Comparison of ENCODE assay signal across 8 mouse cellular contexts in genomic region chr7:4513829-4514712, GRCm38 (mm10). TPM values are rescaled to one million over a fixed set of nuclear protein-coding genes. Genes with fewer than 3 reads are reported as not detected.
DNase-seq lines count a peak whose midpoint lies in the region; ATAC-seq and TF ChIP-seq lines count a peak whose summit lies in the region.
"Had no signal": no experiment of that assay in that cellular context is flagged by ENCODE, and none has a peak within 500 bp of the region (broad histone marks: within the 10 kb centered on the region; RNA-seq: fewer than 3 reads in every experiment).

No protein-coding gene starts in this region.

- no peaks in the 10 kb centered on the region for H3K27me3 ChIP-seq in kidney, embryonic 16.5 days (ENCODE audit: insufficient read depth, low read length)
- H3K27me3 ChIP-seq in ES-Bruce4 (ENCODE audit: control insufficient read depth, insufficient read depth, low read length, poor library complexity, severe bottlenecking), result no peaks in the 10 kb centered on the region
- no peaks in the 10 kb centered on the region for H3K27me3 ChIP-seq in intestine, embryonic 15.5 days (replicated peaks)

- peak overlapping the region; percentile 61 for H3K27ac ChIP-seq in kidney, embryonic 16.5 days (ENCODE audit: low read length)
- no peak overlapping the region for H3K27ac ChIP-seq in ES-Bruce4 (ENCODE audit: insufficient read depth, low read length)
- H3K27ac ChIP-seq in intestine, embryonic 15.5 days, result peak overlapping the region; percentile 41; the same call in 1 of the 2 replicates

- no peaks in the 10 kb centered on the region for H3K36me3 ChIP-seq in kidney, embryonic 16.5 days (ENCODE audit: insufficient read depth, low read length)
- no peaks in the 10 kb centered on the region for H3K36me3 ChIP-seq in ES-Bruce4 (ENCODE audit: control insufficient read depth, insufficient read depth, low read length, poor library complexity, severe bottlenecking)
- no peaks in the 10 kb centered on the region for H3K36me3 ChIP-seq in intestine, embryonic 15.5 days

- no peak for DNase-seq in kidney, postnatal 25 days
- DNase-seq in NIH3T3 (ENCODE audit: low read depth), result peak; percentile 13
- no peak for DNase-seq in adrenal gland, adult 2 months
- DNase-seq in urinary bladder, postnatal 14 days (ENCODE audit: low spot score), result no peak

- no peak for TF ChIP-seq POLR2A in ES-Bruce4 (IDR thresholded peaks at IDR 0.05; ENCODE audit: insufficient read depth, low read length)

- TF ChIP-seq CTCF in ES-Bruce4 (IDR thresholded peaks at IDR 0.05; ENCODE audit: low read depth, low read length), result no peak

- no peak overlapping the region for H3K4me2 ChIP-seq in kidney, embryonic 16.5 days (replicated peaks; ENCODE audit: low read depth, low read length)
- 0 out of 2 replicates have a peak overlapping the region, but pooled peaks have one; percentile 5 for H3K4me2 ChIP-seq in intestine, embryonic 15.5 days (replicated peaks)

- H3K9me3 ChIP-seq in kidney, embryonic 16.5 days (ENCODE audit: low read length), result no peaks in the 10 kb centered on the region
- no peaks in the 10 kb centered on the region for H3K9me3 ChIP-seq in ES-Bruce4 (replicated peaks; ENCODE audit: control insufficient read depth, insufficient read depth, low read length, poor library complexity, severe bottlenecking)
- H3K9me3 ChIP-seq in intestine, embryonic 15.5 days, result no peaks in the 10 kb centered on the region

- no peak overlapping the region for H3K4me3 ChIP-seq in kidney, embryonic 16.5 days (ENCODE audit: low read length)
- no peak overlapping the region for H3K4me3 ChIP-seq in ES-Bruce4 (ENCODE audit: low read depth, low read length)
- no peak overlapping the region for H3K4me3 ChIP-seq in intestine, embryonic 15.5 days (replicated peaks)

- 49% methylated on average over 6 of the region's 6 CpGs for WGBS in kidney, embryonic 16.5 days
- WGBS in intestine, embryonic 15.5 days, result 56% methylated on average over 6 of the region's 6 CpGs

- no peak for TF ChIP-seq EP300 in ES-Bruce4 (IDR thresholded peaks at IDR 0.05; ENCODE audit: insufficient read depth, low read depth, low read length)

- peak; percentile 44 for ATAC-seq in kidney, embryonic 16.5 days (ENCODE audit: low FRiP score, low TSS enrichment)
- ATAC-seq in intestine, embryonic 15.5 days, result no peak

- H3K4me1 ChIP-seq in kidney, embryonic 16.5 days (ENCODE audit: insufficient read depth, low read length), result peaks cover 23% of the 10 kb centered on the region
- peaks cover 2% of the 10 kb centered on the region for H3K4me1 ChIP-seq in ES-Bruce4 (ENCODE audit: control insufficient read depth, insufficient read depth, low read length)
- H3K4me1 ChIP-seq in intestine, embryonic 15.5 days (replicated peaks), result peaks cover 20% of the 10 kb centered on the region

- peak overlapping the region; percentile 5 for H3K9ac ChIP-seq in kidney, embryonic 16.5 days (replicated peaks; ENCODE audit: low read length)
- 0 out of 2 replicates have a peak overlapping the region, but pooled peaks have one; percentile 15 for H3K9ac ChIP-seq in ES-Bruce4 (ENCODE audit: low read depth, poor library complexity, severe bottlenecking)
- no peak overlapping the region for H3K9ac ChIP-seq in intestine, embryonic 15.5 days

RNA-seq across cellular contexts. Expression of gene Tnnt1, which starts 2.1 kb away (rescaled TPM):
- polyA plus RNA-seq in kidney, embryonic 16.5 days (2015; fragmentation: Nextera tagmentation; extraction: Ambion mirVana), result 20.9 and 21.6 TPM in 2 replicates
- 20.2 and 20.7 TPM in 2 replicates for polyA plus RNA-seq in ES-Bruce4 (2011; ENCODE audit: insufficient read depth, insufficient read length, low read depth, missing spikeins)
- polyA plus RNA-seq in intestine, embryonic 15.5 days (2015; fragmentation: Nextera tagmentation; extraction: Ambion mirVana), result 21.3 and 27.1 TPM in 2 replicates
- 1 to 10 TPM in 1 of 2 experiments, under 1 TPM in 1; 0.37 to 1.6 TPM for total RNA-seq in adrenal gland, adult 2 months (2021)
- polyA plus RNA-seq in adrenal gland, adult 2 months (2012; rRNA removed), result 0.17 TPM in 1 of 2 replicates, not detected in the other

RNA-seq across cellular contexts. Expression of gene Tnni3, which starts 10.0 kb away (rescaled TPM):
- polyA plus RNA-seq in kidney, embryonic 16.5 days (2015; fragmentation: Nextera tagmentation; extraction: Ambion mirVana), result 5.8 and 6.1 TPM in 2 replicates
- polyA plus RNA-seq in ES-Bruce4 (2011; ENCODE audit: insufficient read depth, insufficient read length, low read depth, missing spikeins), result 10.0 and 11.5 TPM in 2 replicates
- polyA plus RNA-seq in intestine, embryonic 15.5 days (2015; fragmentation: Nextera tagmentation; extraction: Ambion mirVana), result 2.2 and 3.0 TPM in 2 replicates
- 1 to 10 TPM in 1 of 2 experiments, not detected in 1; 1.7 TPM for total RNA-seq in adrenal gland, adult 2 months (2021)
- polyA plus RNA-seq in adrenal gland, adult 2 months (2012; rRNA removed), result 3.3 and 4.7 TPM in 2 replicates
- total RNA-seq: left cerebral cortex, postnatal 10 days had no signal

RNA-seq across cellular contexts. Expression of gene Ppp1r12c, which starts 12.6 kb away (rescaled TPM):
- 22.1 and 31.6 TPM in 2 replicates for polyA plus RNA-seq in kidney, embryonic 16.5 days (2015; fragmentation: Nextera tagmentation; extraction: Ambion mirVana)
- polyA plus RNA-seq in ES-Bruce4 (2011; ENCODE audit: insufficient read depth, insufficient read length, low read depth, missing spikeins), result 63.1 and 68.7 TPM in 2 replicates
- polyA plus RNA-seq in intestine, embryonic 15.5 days (2015; fragmentation: Nextera tagmentation; extraction: Ambion mirVana), result 42.4 and 45.8 TPM in 2 replicates
- total RNA-seq in adrenal gland, adult 2 months (2021), result 100 to 1,000 TPM in 1 of 2 experiments, 10 to 100 TPM in 1; 93.3 to 102 TPM
- polyA plus RNA-seq in adrenal gland, adult 2 months (2012; rRNA removed), result 101 and 164 TPM in 2 replicates

RNA-seq across cellular contexts. Expression of gene Dnaaf3, which starts 18.2 kb away (rescaled TPM):
- 3.3 and 3.5 TPM in 2 replicates for polyA plus RNA-seq in kidney, embryonic 16.5 days (2015; fragmentation: Nextera tagmentation; extraction: Ambion mirVana)
- polyA plus RNA-seq in ES-Bruce4 (2011; ENCODE audit: insufficient read depth, insufficient read length, low read depth, missing spikeins), result 9.2 and 10.0 TPM in 2 replicates
- 1.1 TPM in 2 replicates for polyA plus RNA-seq in intestine, embryonic 15.5 days (2015; fragmentation: Nextera tagmentation; extraction: Ambion mirVana)
- under 1 TPM; 0.66 to 0.98 TPM for total RNA-seq in adrenal gland, adult 2 months (2021)
- polyA plus RNA-seq in adrenal gland, adult 2 months (2012; rRNA removed), result 2.7 and 3.0 TPM in 2 replicates

RNA-seq across cellular contexts. Expression of gene Syt5, which starts 33.3 kb away (rescaled TPM):
- polyA plus RNA-seq in kidney, embryonic 16.5 days (2015; fragmentation: Nextera tagmentation; extraction: Ambion mirVana), result 5.3 and 6.6 TPM in 2 replicates
- 4.3 and 4.9 TPM in 2 replicates for polyA plus RNA-seq in ES-Bruce4 (2011; ENCODE audit: insufficient read depth, insufficient read length, low read depth, missing spikeins)
- 7.3 and 7.7 TPM in 2 replicates for polyA plus RNA-seq in intestine, embryonic 15.5 days (2015; fragmentation: Nextera tagmentation; extraction: Ambion mirVana)
- total RNA-seq in adrenal gland, adult 2 months (2021), result 10 to 100 TPM in 1 of 2 experiments, 1 to 10 TPM in 1; 7.7 to 11.6 TPM
- 4.1 and 5.2 TPM in 2 replicates for polyA plus RNA-seq in adrenal gland, adult 2 months (2012; rRNA removed)

Comparison
In these comparisons a context has a peak if more than half of its experiments do, and no peak if none do; other contexts are left out.
1. RNA of gene Tnnt1, which starts 2.1 kb away (polyA plus RNA-seq): 21.3 to 27.1 TPM in intestine, embryonic 15.5 days, 20.9 to 21.6 TPM in kidney, embryonic 16.5 days and 20.2 to 20.7 TPM in ES-Bruce4; 0.17 TPM in adrenal gland, adult 2 months; every median in the first group is over 10 times any median in the second.